Mouse (Mus musculus) cerebellum, adult 2 months (tissue): ENCODE results near the gene Acsf2. TPM values are rescaled to one million over a fixed set of nuclear protein-coding genes. Genes with fewer than 3 reads are reported as not detected.

ENCODE experiments used
- DNase-seq, 2 experiments: peaks; one replicate each; pipeline ENCODE4 v3.0.0; 2021
- H3K27ac ChIP-seq: fragments of 200-500 bp; 2 replicates; pipeline ENCODE4 v1.5.1; 2012; ENCODE audit warnings: low read length, control low read depth, inconsistent platforms; ENCODE audit not compliant: insufficient read depth
- H3K27me3 ChIP-seq: fragments of 200-500 bp; 2 replicates; pipeline ENCODE4 v1.6.1; 2012; ENCODE audit warnings: inconsistent platforms, mild to moderate bottlenecking, low read length, moderate library complexity; ENCODE audit not compliant: control insufficient read depth, insufficient read depth
- H3K4me1 ChIP-seq: fragments of 200-500 bp; 2 replicates; pipeline ENCODE4 v1.6.1; 2011; ENCODE audit warnings: low read length; ENCODE audit not compliant: control insufficient read depth, insufficient read depth
- H3K4me3 ChIP-seq: fragments of 200-500 bp; replicated peaks from 2 replicates; pipeline ENCODE3; 2011; ENCODE audit warnings: mild to moderate bottlenecking, low read depth, low read length, control low read depth; ENCODE audit not compliant: insufficient read depth
- CTCF ChIP-seq: fragments of 200-500 bp; IDR thresholded peaks from 2 replicates; pipeline ENCODE4 v1.5.1; 2011; ENCODE audit warnings: low read depth, mild to moderate bottlenecking, control low read depth, low read length, moderate library complexity, borderline replicate concordance; ENCODE audit not compliant: insufficient read depth
- POLR2A ChIP-seq: fragments of 200-500 bp; IDR thresholded peaks from 2 replicates; pipeline ENCODE4 v1.6.1; 2011; ENCODE audit warnings: low read length, control low read depth, borderline replicate concordance; ENCODE audit not compliant: insufficient read depth
- WGBS: fragments of 180-500 bp; shearing (Covaris S2); methylation state at CpG from one replicate; pipeline ENCODE4 v1.1.7; 2018; 5-methylcytosine and 5-hydroxymethylcytosine counted together
- polyA plus RNA-seq: library from polyadenylated mRNA; depleted of rRNA; stranded (reverse); fragments of >200 nt; gene quantifications from 2 replicates; pipeline ENCODE4 v1.2.3, GENCODE M21; 2012

The Acsf2 gene
- polyA plus RNA-seq, 1 experiment, result 13.1 TPM

DNA sequence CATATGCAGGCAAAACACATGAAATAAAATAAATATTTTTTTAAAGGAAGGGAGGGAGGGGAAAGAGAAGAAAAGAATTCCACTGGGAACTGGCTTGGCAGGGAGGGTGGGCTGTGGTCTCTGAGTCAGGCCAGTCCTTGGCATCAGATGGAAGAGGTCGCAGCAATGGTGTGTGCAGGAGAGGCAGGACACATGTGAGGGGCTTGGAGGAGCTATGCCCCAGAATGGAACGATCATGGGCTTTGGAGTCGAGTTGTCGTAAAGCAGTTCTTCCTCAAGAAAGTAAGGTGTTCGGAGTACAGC lies 51.3 kb downstream of the Acsf2 start:
- peaks cover 7% of the 10 kb centered on the region; the same call in 1 of the 2 replicates for H3K4me1 ChIP-seq
- H3K4me3 ChIP-seq, result no peak overlapping the region
- WGBS, result 87% methylated on average over 5 of the region's 5 CpGs
- H3K27me3 ChIP-seq, result no peaks in the 10 kb centered on the region
- no peak for DNase-seq
- no peak for TF ChIP-seq CTCF
- TF ChIP-seq POLR2A, result no peak
- H3K27ac ChIP-seq, result no peak overlapping the region

- peaks cover 7% of the 10 kb centered on the region; the same call in 1 of the 2 replicates for H3K4me1 ChIP-seq
- TF ChIP-seq CTCF (no peak), POLR2A (no peak)
- no peaks in the 10 kb centered on the region for H3K27me3 ChIP-seq
- no peak for DNase-seq
- WGBS, result 75% methylated on average over 10 of the region's 10 CpGs
- H3K4me3 ChIP-seq, result no peak overlapping the region
- H3K27ac ChIP-seq, result peak overlapping the region; percentile 88; the same call in 1 of the 2 replicates
Observed at GRCm38 (mm10) chr11:94549691-94550441, 51.8 kb downstream of the Acsf2 start.

DNA sequence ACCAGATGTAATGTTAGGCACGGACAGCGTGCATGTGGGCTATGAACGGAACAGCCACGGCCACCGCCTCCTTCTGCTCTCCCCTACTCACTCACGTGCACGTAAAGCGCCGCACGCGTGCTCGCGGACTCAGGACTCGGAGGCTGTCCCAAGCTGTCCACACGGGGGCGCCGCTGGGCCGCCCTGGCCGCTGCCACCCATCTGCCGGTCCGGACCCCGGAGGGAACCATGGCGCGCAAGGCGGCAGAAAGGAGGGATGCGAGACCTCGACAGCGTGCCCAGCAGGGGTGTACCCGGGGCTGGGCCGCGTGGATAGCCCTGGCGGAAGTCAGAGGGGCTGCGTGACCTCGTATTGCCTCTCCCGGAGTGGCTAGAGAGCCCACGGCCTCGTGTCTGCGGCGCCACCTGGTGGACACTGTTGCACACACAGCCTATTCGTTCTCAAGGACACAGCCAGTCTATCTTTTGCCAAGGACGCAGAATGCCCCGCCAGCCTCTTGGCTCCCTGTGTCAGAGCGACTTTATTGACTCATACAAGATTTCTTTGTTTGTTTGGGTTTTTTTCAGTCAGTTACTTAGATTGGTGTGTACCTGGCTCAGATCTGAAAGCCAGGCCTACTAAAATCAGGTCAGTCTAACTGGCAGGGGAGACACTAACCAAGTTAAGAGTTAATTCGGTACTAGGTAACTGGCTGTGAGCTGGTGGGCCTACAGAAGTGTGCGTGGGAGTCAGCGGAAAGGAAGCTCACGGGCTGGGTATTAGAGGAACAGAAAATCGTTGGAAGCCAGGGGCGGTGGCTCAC lies 52.6 kb downstream of the Acsf2 start, which contains the start of gene Rsad1:
Gene Rsad1, minus strand, starts transcription at position 368 of the 803 bp plus-strand sequence.
- peaks cover 7% of the 10 kb centered on the region; the same call in 1 of the 2 replicates for H3K4me1 ChIP-seq
- DNase-seq, result peak; percentile 94 to 99
- H3K27ac ChIP-seq, result peak within 1 kb of the TSS; percentile 88
- peak; percentile 70 for TF ChIP-seq CTCF
- peak; percentile 73; the same call in 1 of the 2 replicates for TF ChIP-seq POLR2A
- peak within 1 kb of the TSS; percentile 84 for H3K4me3 ChIP-seq
- H3K27me3 ChIP-seq, result no peaks in the 10 kb centered on the region
- WGBS, result 2% methylated on average over 49 of the region's 49 CpGs

DNA sequence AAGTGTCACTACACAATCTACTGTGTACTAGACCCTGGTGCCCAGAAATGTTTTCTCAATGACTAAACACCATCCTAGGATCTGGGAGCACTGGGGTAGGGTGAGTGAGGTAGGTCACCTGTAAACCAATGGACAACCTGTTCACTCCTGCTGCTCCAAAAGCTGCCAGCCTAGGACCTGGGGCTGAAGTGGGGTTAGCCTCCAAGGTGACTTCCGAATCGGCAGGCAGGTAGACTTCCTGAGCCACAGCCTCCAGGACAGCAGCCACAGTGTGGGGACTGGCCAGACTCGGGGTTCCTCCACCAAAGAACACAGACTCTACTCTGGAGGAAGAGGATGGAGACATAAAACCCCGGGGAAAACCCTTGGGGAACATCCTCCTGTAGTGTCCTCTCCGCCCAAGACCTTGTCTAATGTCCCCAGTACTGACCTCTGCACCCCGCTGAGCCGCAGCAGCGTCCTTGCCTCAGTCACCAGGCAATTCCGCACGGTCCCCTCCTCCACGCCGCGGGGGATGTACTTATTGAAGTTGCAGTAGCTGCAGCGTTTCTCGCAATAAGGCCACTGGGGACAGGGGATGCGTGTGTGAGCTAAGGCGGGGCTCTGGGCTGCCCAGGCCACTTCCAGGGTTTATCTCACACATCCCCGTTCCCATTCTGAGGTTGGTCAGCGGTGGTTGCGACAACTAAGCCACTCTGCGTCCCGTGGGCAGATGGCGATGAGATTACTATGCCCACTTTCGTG lies 53.5 kb downstream of the Acsf2 start:
- WGBS, result 2% methylated on average over 24 of the region's 24 CpGs
- Histone ChIP-seq H3K4me1 (peaks cover 7% of the 10 kb centered on the region; the same call in 1 of the 2 replicates), H3K27ac (peak overlapping the region; percentile 88), H3K27me3 (no peaks in the 10 kb centered on the region), H3K4me3 (peak overlapping the region; percentile 84)
- TF ChIP-seq POLR2A (no peak), CTCF (no peak)
- peak; percentile 60 to 70 for DNase-seq

DNA sequence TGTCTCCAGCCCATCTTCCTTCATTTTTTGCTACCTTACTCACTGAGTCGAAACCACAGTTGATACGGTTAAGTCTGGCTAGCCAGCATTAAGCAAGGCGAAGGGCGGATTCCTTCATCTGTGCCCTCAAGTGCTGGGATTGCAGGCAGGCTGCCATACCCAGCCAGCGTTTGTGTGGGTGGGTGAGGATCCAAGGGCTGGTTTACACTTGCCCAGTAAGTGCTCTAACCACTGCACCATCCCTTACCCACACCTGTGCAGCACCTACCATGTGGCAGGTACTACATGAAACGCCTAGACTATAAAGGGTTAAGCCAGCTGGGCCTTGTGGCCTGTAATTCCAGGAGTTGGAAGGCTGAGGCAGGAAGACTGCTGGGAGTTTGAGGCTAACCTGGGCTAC lies 54.4 kb downstream of the Acsf2 start:
- DNase-seq, result no peak
- 88% methylated on average over 6 of the region's 6 CpGs for WGBS
- peaks cover 7% of the 10 kb centered on the region; the same call in 1 of the 2 replicates for H3K4me1 ChIP-seq
- H3K4me3 ChIP-seq, result no peak overlapping the region
- H3K27ac ChIP-seq, result no peak overlapping the region
- no peak for TF ChIP-seq CTCF
- no peak for TF ChIP-seq POLR2A
- H3K27me3 ChIP-seq, result no peaks in the 10 kb centered on the region

- WGBS, result 100% methylated on average over 5 of the region's 5 CpGs
- Histone ChIP-seq H3K27ac (no peak overlapping the region), H3K4me3 (no peak overlapping the region), H3K27me3 (no peaks in the 10 kb centered on the region), H3K4me1 (peaks cover 7% of the 10 kb centered on the region; the same call in 1 of the 2 replicates)
- no peak for DNase-seq
- no peak for TF ChIP-seq POLR2A
- no peak for TF ChIP-seq CTCF
Observed at GRCm38 (mm10) chr11:94546381-94546780, 55.3 kb downstream of the Acsf2 start.

- TF ChIP-seq POLR2A (no peak), CTCF (no peak)
- WGBS, result 39% methylated on average over 18 of the region's 18 CpGs
- Histone ChIP-seq H3K27ac (peak overlapping the region; percentile 10; the same call in 1 of the 2 replicates), H3K4me3 (peak overlapping the region; percentile 43), H3K4me1 (peaks cover 4% of the 10 kb centered on the region; the same call in 1 of the 2 replicates), H3K27me3 (no peaks in the 10 kb centered on the region)
- DNase-seq, result peak; percentile 35 to 58
Observed at GRCm38 (mm10) chr11:94544422-94544821, 57.2 kb downstream of the Acsf2 start.
